Mouse (Mus musculus) myocyte (in vitro differentiated cells): Measurements from ENCODE around the gene Soga1. TPM values are rescaled to one million over a fixed set of nuclear protein-coding genes. Genes with fewer than 3 reads are reported as not detected.

Experiments used
- H3K27me3 ChIP-seq: one replicate; pipeline ENCODE4 v1.6.1; 2011; ENCODE audit not compliant: control insufficient read depth, insufficient read depth, insufficient read length
- H3K36me3 ChIP-seq: one replicate; pipeline ENCODE4 v1.6.1; 2011; ENCODE audit not compliant: control insufficient read depth, insufficient read depth
- H3K4me2 ChIP-seq: one replicate; pipeline ENCODE4 v1.6.1; 2011; ENCODE audit warnings: low read depth, control low read depth
- H3K4me3 ChIP-seq: one replicate; pipeline ENCODE4 v1.5.1; 2011; ENCODE audit warnings: mild to moderate bottlenecking, control low read depth, moderate library complexity
- H3K79me2 ChIP-seq: one replicate; pipeline ENCODE4 v1.6.1; 2011; ENCODE audit not compliant: control insufficient read depth, insufficient read depth
- H3ac ChIP-seq: one replicate; pipeline ENCODE4 v1.6.1; 2011; ENCODE audit not compliant: control insufficient read depth, insufficient read length
- CEBPB ChIP-seq: IDR thresholded peaks from 2 replicates; pipeline ENCODE4 v1.6.1; 2011; ENCODE audit warnings: mild to moderate bottlenecking, moderate library complexity; ENCODE audit not compliant: poor library complexity, insufficient read depth, severe bottlenecking
- E2F4 ChIP-seq: IDR thresholded peaks from one replicate; pipeline ENCODE4 v1.6.1; 2011; ENCODE audit warnings: mild to moderate bottlenecking, control low read depth, moderate library complexity; ENCODE audit not compliant: insufficient read depth
- MAX ChIP-seq: IDR thresholded peaks from one replicate; pipeline ENCODE4 v1.6.1; 2011; ENCODE audit warnings: low read depth, mild to moderate bottlenecking, control low read depth
- MYOD1 ChIP-seq, 3 experiments: IDR thresholded peaks; one replicate each; pipeline ENCODE4 v1.6.1; 2011; ENCODE audit warnings: control low read depth in 2 of 3, low read depth in 2 of 3, mild to moderate bottlenecking in 2 of 3, moderate library complexity in 1 of 3; ENCODE audit not compliant: insufficient read length in 2 of 3, control insufficient read depth in 1 of 3
- MYOG ChIP-seq, 3 experiments: IDR thresholded peaks; one replicate each; pipeline ENCODE4 v1.6.1; 2011; ENCODE audit warnings: control low read depth in 2 of 3, low read depth in 2 of 3, mild to moderate bottlenecking in 2 of 3; ENCODE audit not compliant: insufficient read length in 2 of 3, control insufficient read depth in 1 of 3, insufficient read depth in 1 of 3
- POLR2A ChIP-seq: IDR thresholded peaks from one replicate; pipeline ENCODE4 v1.6.1; 2011; ENCODE audit warnings: low read depth, mild to moderate bottlenecking, control low read depth, moderate library complexity; ENCODE audit not compliant: insufficient read length
- POLR2AphosphoS2 ChIP-seq: IDR thresholded peaks from one replicate; pipeline ENCODE4 v1.6.1; 2011; ENCODE audit warnings: low read depth, control low read depth; ENCODE audit not compliant: insufficient read length
- REST ChIP-seq: IDR thresholded peaks from one replicate; pipeline ENCODE4 v1.6.1; 2011; ENCODE audit warnings: mild to moderate bottlenecking, control low read depth, moderate library complexity; ENCODE audit not compliant: insufficient read depth, insufficient read length
- SRF ChIP-seq: IDR thresholded peaks from one replicate; pipeline ENCODE4 v1.6.1; 2011; ENCODE audit warnings: low read depth; ENCODE audit not compliant: control insufficient read depth, insufficient read length
- TCF12 ChIP-seq: IDR thresholded peaks from one replicate; pipeline ENCODE4 v1.6.1; 2011; ENCODE audit warnings: mild to moderate bottlenecking, control low read depth; ENCODE audit not compliant: poor library complexity, insufficient read depth, severe bottlenecking
- TCF3 ChIP-seq: IDR thresholded peaks from one replicate; pipeline ENCODE4 v1.6.1; 2011; ENCODE audit warnings: low read depth, control low read depth; ENCODE audit not compliant: insufficient read length
- USF1 ChIP-seq: IDR thresholded peaks from one replicate; pipeline ENCODE4 v1.6.1; 2011; ENCODE audit warnings: low read depth, mild to moderate bottlenecking, control low read depth, moderate library complexity
- polyA plus RNA-seq: library from polyadenylated mRNA; unstranded; fragments of >200 nt; fragmentation: generic; extraction: Trizol; gene quantifications from one replicate; pipeline ENCODE4 v1.2.1, GENCODE M21; 2012; ENCODE audit warnings: missing spikeins

Soga1 gene
- polyA plus RNA-seq, 1 experiment, result 11.9 TPM

- H3K4me3 ChIP-seq, result no peak overlapping the region
- H3ac ChIP-seq, result no peak overlapping the region
- H3K36me3 ChIP-seq, result no peaks in the 10 kb centered on the region
- no peaks in the 10 kb centered on the region for H3K79me2 ChIP-seq
- peaks cover 11% of the 10 kb centered on the region for H3K27me3 ChIP-seq
- TF ChIP-seq TCF12, result no peak
- TF ChIP-seq USF1, result no peak
- TF ChIP-seq MYOG (IDR thresholded peaks at IDR 0.05; ENCODE audit: control insufficient read depth in 1 of 3, insufficient read depth in 1 of 3, insufficient read length in 2 of 3, low read depth in 2 of 3), result no peak
- TF ChIP-seq MAX, result no peak
- TF ChIP-seq MYOD1 (IDR thresholded peaks at IDR 0.05; ENCODE audit: control insufficient read depth in 1 of 3, insufficient read length in 2 of 3, low read depth in 2 of 3), result no peak
- TF ChIP-seq SRF, result no peak
- TF ChIP-seq TCF3, result no peak
- no peak for TF ChIP-seq POLR2AphosphoS2
- no peak for TF ChIP-seq E2F4
- TF ChIP-seq POLR2A, result no peak
- TF ChIP-seq CEBPB, result no peak
- no peak for TF ChIP-seq REST
- no peak overlapping the region for H3K4me2 ChIP-seq
These were observed 6.0 kb upstream of the Soga1 start for GRCm38 (mm10) chr2:157084831-157085585.

- no peak for TF ChIP-seq USF1
- no peak for TF ChIP-seq E2F4
- no peak for TF ChIP-seq TCF3
- no peak for TF ChIP-seq TCF12
- no peak for TF ChIP-seq MYOG (IDR thresholded peaks at IDR 0.05; ENCODE audit: control insufficient read depth in 1 of 3, insufficient read depth in 1 of 3, insufficient read length in 2 of 3, low read depth in 2 of 3)
- TF ChIP-seq SRF, result no peak
- no peak for TF ChIP-seq MAX
- TF ChIP-seq POLR2A, result no peak
- TF ChIP-seq MYOD1 (IDR thresholded peaks at IDR 0.05; ENCODE audit: control insufficient read depth in 1 of 3, insufficient read length in 2 of 3, low read depth in 2 of 3), result no peak
- TF ChIP-seq POLR2AphosphoS2, result no peak
- no peak for TF ChIP-seq CEBPB
- no peak for TF ChIP-seq REST
These were observed 2.9 kb upstream of the Soga1 start for GRCm38 (mm10) chr2:157081960-157082359.

DNA sequence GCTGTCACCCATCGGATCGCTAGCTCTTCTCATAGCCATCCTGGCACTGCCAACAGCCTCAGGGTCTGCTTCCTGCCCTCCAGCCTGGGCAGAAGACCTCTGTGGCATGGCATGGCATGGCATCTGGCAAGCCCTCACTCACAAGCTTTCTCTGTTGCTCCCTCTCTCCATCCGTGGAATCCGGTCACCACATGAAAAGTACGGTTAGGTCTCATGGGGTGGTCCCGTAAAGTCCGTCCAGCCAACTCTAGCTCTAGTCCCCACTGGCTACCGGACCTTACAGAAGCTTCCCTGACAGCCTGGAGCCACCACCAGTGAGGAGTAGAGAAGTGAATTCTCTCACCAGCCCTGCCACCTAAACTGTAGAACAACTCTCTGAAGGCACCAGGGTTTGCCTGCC is 2.3 kb upstream of the Soga1 start:
- Histone ChIP-seq H3K4me3 (no peak overlapping the region), H3K36me3 (no peaks in the 10 kb centered on the region), H3ac (no peak overlapping the region), H3K4me2 (no peak overlapping the region), H3K79me2 (peaks cover 18% of the 10 kb centered on the region), H3K27me3 (no peaks in the 10 kb centered on the region)
- TF ChIP-seq TCF3 (no peak), REST (no peak), MYOD1 (IDR thresholded peaks at IDR 0.05; ENCODE audit: control insufficient read depth in 1 of 3, insufficient read length in 2 of 3, low read depth in 2 of 3) (no peak), USF1 (no peak), MYOG (IDR thresholded peaks at IDR 0.05; ENCODE audit: control insufficient read depth in 1 of 3, insufficient read depth in 1 of 3, insufficient read length in 2 of 3, low read depth in 2 of 3) (no peak), E2F4 (no peak), POLR2A (no peak), SRF (no peak), POLR2AphosphoS2 (no peak)

More at GRCm38 (mm10) chr2:157081960-157082359, 2.9 kb upstream of the Soga1 start:
- no peak overlapping the region for H3ac ChIP-seq
- H3K27me3 ChIP-seq, result no peaks in the 10 kb centered on the region
- no peaks in the 10 kb centered on the region for H3K36me3 ChIP-seq
- no peak overlapping the region for H3K4me3 ChIP-seq
- H3K79me2 ChIP-seq, result peaks cover 12% of the 10 kb centered on the region
- no peak overlapping the region for H3K4me2 ChIP-seq

DNA sequence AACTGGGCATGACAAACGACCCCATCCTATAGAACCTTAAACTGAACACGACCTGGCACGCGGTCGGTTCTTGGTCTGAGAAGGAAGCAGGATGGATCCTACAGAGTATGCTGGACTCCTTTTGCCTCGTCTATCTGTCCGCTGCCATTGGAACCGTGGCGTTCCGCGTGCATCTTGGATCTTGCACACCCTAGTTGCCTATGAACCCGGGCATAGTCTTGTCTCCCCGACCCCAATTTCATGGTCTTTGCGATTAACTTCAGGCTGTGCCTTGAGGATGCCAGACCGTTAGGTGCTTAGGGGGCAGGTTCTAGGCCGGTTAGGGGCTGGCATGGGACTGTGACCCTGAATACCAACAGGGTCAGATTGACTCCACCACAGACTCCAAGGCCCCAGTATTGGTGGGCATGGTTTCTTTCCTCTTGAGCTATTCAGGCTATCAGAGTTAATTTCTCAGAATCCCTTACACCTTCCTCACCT is 687 bp upstream of the Soga1 start:
- Histone ChIP-seq H3K4me2 (peak overlapping the region; percentile 62), H3K79me2 (peaks cover 34% of the 10 kb centered on the region), H3K36me3 (no peaks in the 10 kb centered on the region), H3K27me3 (no peaks in the 10 kb centered on the region), H3ac (peak overlapping the region; percentile 66), H3K4me3 (peak overlapping the region; percentile 92)
- TF ChIP-seq TCF12 (no peak), USF1 (no peak), MYOG (IDR thresholded peaks at IDR 0.05; ENCODE audit: control insufficient read depth in 1 of 3, insufficient read depth in 1 of 3, insufficient read length in 2 of 3, low read depth in 2 of 3) (no peak), MAX (no peak), CEBPB (no peak), REST (no peak), TCF3 (no peak), E2F4 (no peak), POLR2A (no peak), POLR2AphosphoS2 (no peak), MYOD1 (IDR thresholded peaks at IDR 0.05; ENCODE audit: control insufficient read depth in 1 of 3, insufficient read length in 2 of 3, low read depth in 2 of 3) (no peak), SRF (no peak)
